Mouse (Mus musculus) hindbrain, embryonic 15.5 days (tissue): ENCODE data around the gene Fchsd2. TPM values are rescaled to one million over a fixed set of nuclear protein-coding genes. Genes with fewer than 3 reads are reported as not detected.
"Not testable (repeated sequence)": the region's sequence is repeated elsewhere in the genome, so short reads cannot be mapped to it uniquely, and the experiment has no call there.

Source experiments
- ATAC-seq: fragments of 200-750 bp; cut with Nextera tagmentation; 2 replicates; pipeline ENCODE4 v1.8.0; 2017; ENCODE audit warnings: low read depth, moderate number of reproducible peaks, moderate TSS enrichment; ENCODE audit not compliant: low FRiP score
- H3K27ac ChIP-seq: fragments of 300-500 bp; sonication (generic); replicated peaks from 2 replicates; pipeline ENCODE4 v1.5.1; 2015; ENCODE audit warnings: mild to moderate bottlenecking, inconsistent platforms
- H3K27me3 ChIP-seq: fragments of 300-500 bp; sonication (generic); 2 replicates; pipeline ENCODE4 v1.6.1; 2015; ENCODE audit warnings: control low read depth, inconsistent platforms
- H3K36me3 ChIP-seq: fragments of 300-500 bp; sonication (generic); 2 replicates; pipeline ENCODE4 v1.6.1; 2015; ENCODE audit warnings: control low read depth, inconsistent platforms
- H3K4me1 ChIP-seq: fragments of 300-500 bp; sonication (generic); replicated peaks from 2 replicates; pipeline ENCODE4 v1.6.1; 2015; ENCODE audit warnings: control low read depth, inconsistent platforms
- H3K4me2 ChIP-seq: fragments of 300-500 bp; sonication (generic); 2 replicates; pipeline ENCODE4 v1.6.1; 2015; ENCODE audit warnings: moderate library complexity, mild to moderate bottlenecking, inconsistent platforms
- H3K4me3 ChIP-seq: fragments of 300-500 bp; sonication (generic); 2 replicates; pipeline ENCODE4 v1.5.1; 2015; ENCODE audit warnings: mild to moderate bottlenecking, inconsistent platforms
- H3K9ac ChIP-seq: fragments of 300-500 bp; sonication (generic); 2 replicates; pipeline ENCODE4 v1.6.1; 2015; ENCODE audit warnings: inconsistent platforms
- H3K9me3 ChIP-seq: fragments of 300-500 bp; sonication (generic); 2 replicates; pipeline ENCODE4 v1.6.1; 2016; ENCODE audit warnings: control low read depth, inconsistent platforms
- WGBS: fragments of 180-500 bp; shearing (Covaris S2); methylation state at CpG from one replicate; pipeline ENCODE4 v1.1.7; 2015; 5-methylcytosine and 5-hydroxymethylcytosine counted together
- polyA plus RNA-seq: library from polyadenylated mRNA; unstranded; fragments of >200 nt; fragmentation: Nextera tagmentation; extraction: Ambion mirVana; gene quantifications from 2 replicates; pipeline ENCODE4 v1.2.1, GENCODE M21; 2015

The Fchsd2 gene
- polyA plus RNA-seq, 1 experiment from 2014 or later, result 40.5 TPM

DNA sequence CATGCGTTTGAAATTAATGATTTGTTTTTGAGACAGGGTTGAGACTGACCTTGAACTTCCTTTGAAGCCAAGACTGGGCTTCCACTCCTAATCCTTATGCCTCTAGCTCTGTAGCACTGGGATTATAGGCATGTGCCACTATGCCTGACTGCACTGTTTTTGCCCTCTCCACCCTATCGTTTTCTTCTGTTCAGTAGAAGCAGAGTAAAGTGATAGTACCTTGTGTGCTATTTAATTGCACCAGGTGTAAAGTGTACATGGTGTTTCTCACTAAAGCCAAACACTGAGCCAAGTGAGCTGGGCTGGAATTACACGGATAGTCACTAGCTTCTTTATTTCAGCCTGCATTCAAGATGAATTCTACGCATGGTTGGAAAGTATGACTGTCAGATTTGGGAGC lies 35.9 kb downstream of the Fchsd2 start:
- ATAC-seq, result no peak
- H3K4me3 ChIP-seq, result no peak overlapping the region

GRCm38 (mm10) chr7:101130646-101131045 lies 38.0 kb downstream of the Fchsd2 start:
- no peaks in the 10 kb centered on the region for H3K9me3 ChIP-seq

More for the DNA sequence above, 35.9 kb downstream of the Fchsd2 start:
- Histone ChIP-seq H3K27me3 (no peaks in the 10 kb centered on the region), H3K27ac (no peak overlapping the region), H3K9ac (no peak overlapping the region), H3K36me3 (0 out of 2 replicates have a peak, but pooled peaks cover 3% of the 10 kb centered on the region), H3K4me2 (no peak overlapping the region), H3K9me3 (no peaks in the 10 kb centered on the region), H3K4me1 (peaks cover 11% of the 10 kb centered on the region)
- 86% methylated on average over 4 of the region's 4 CpGs for WGBS

GRCm38 (mm10) chr7:101131281-101131680 lies 38.6 kb downstream of the Fchsd2 start:
- Histone ChIP-seq H3K9me3 (no peaks in the 10 kb centered on the region), H3K4me1 (peaks cover 11% of the 10 kb centered on the region; the same call in 1 of the 2 replicates), H3K4me2 (no peak overlapping the region), H3K9ac (no peak overlapping the region), H3K4me3 (no peak overlapping the region), H3K36me3 (0 out of 2 replicates have a peak, but pooled peaks cover 3% of the 10 kb centered on the region), H3K27ac (no peak overlapping the region), H3K27me3 (no peaks in the 10 kb centered on the region)
- 61% methylated on average over 6 of the region's 6 CpGs for WGBS
- no peak for ATAC-seq

More at GRCm38 (mm10) chr7:101130646-101131045, 38.0 kb downstream of the Fchsd2 start:
- no peak for ATAC-seq
- Histone ChIP-seq H3K4me2 (no peak overlapping the region), H3K4me3 (no peak overlapping the region), H3K27ac (no peak overlapping the region), H3K9ac (no peak overlapping the region), H3K27me3 (no peaks in the 10 kb centered on the region), H3K4me1 (peaks cover 11% of the 10 kb centered on the region; the same call in 1 of the 2 replicates), H3K36me3 (0 out of 2 replicates have a peak, but pooled peaks cover 3% of the 10 kb centered on the region)
- 57% methylated on average over 3 of the region's 3 CpGs for WGBS

GRCm38 (mm10) chr7:101133591-101133990 lies 40.9 kb downstream of the Fchsd2 start:
- Histone ChIP-seq H3K27ac (no peak overlapping the region), H3K9me3 (no peaks in the 10 kb centered on the region), H3K9ac (no peak overlapping the region), H3K4me1 (peaks cover 11% of the 10 kb centered on the region; the same call in 1 of the 2 replicates), H3K36me3 (0 out of 2 replicates have a peak, but pooled peaks cover 3% of the 10 kb centered on the region), H3K4me3 (no peak overlapping the region), H3K27me3 (no peaks in the 10 kb centered on the region), H3K4me2 (no peak overlapping the region)
- WGBS, result 98% methylated on average over 2 of the region's 2 CpGs
- no peak for ATAC-seq

- Histone ChIP-seq H3K4me1 (peaks cover 11% of the 10 kb centered on the region; the same call in 1 of the 2 replicates), H3K27me3 (no peaks in the 10 kb centered on the region), H3K4me2 (no peak overlapping the region), H3K4me3 (no peak overlapping the region), H3K27ac (no peak overlapping the region), H3K9me3 (no peaks in the 10 kb centered on the region), H3K36me3 (0 out of 2 replicates have a peak, but pooled peaks cover 2% of the 10 kb centered on the region), H3K9ac (no peak overlapping the region)
- no peak for ATAC-seq
- WGBS, result 98% methylated on average over 2 of the region's 2 CpGs
Measured at GRCm38 (mm10) chr7:101134117-101134516, 41.5 kb downstream of the Fchsd2 start.

GRCm38 (mm10) chr7:101138819-101139218 lies 46.2 kb downstream of the Fchsd2 start:
- no peaks in the 10 kb centered on the region for H3K27me3 ChIP-seq
- no peak for ATAC-seq
- H3K4me1 ChIP-seq, result no peaks in the 10 kb centered on the region; the same call in 1 of the 2 replicates
- H3K9me3 ChIP-seq, result no peaks in the 10 kb centered on the region
- no peak overlapping the region for H3K27ac ChIP-seq
- peaks cover 7% of the 10 kb centered on the region; the same call in 1 of the 2 replicates for H3K36me3 ChIP-seq
- 78% methylated on average over 1 of the region's 1 CpGs for WGBS
- H3K4me3 ChIP-seq, result no peak overlapping the region
- no peak overlapping the region for H3K4me2 ChIP-seq
- H3K9ac ChIP-seq, result no peak overlapping the region

DNA sequence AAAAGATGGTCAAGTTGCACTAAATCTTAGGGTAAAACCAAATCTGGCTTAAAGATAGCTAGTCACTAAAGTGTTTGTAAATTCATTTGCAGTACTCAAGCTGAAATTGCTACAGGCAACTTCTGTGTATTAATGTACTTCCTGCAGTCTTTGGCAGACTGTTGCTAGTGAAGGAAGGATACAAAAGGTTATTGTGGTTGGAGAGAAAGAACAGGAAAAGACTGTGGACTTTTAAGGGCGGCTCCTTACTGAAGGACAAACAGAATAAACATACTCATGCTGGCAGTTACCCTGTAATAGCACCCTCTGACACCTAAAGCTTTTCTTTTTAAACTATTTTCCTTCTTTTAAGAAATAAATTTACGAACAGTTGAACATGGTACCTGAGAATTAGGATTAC lies 50.2 kb downstream of the Fchsd2 start:
- 65% methylated on average over 2 of the region's 2 CpGs for WGBS
- peaks cover 7% of the 10 kb centered on the region; the same call in 1 of the 2 replicates for H3K36me3 ChIP-seq
- no peaks in the 10 kb centered on the region for H3K27me3 ChIP-seq
- no peak overlapping the region for H3K9ac ChIP-seq
- no peak overlapping the region for H3K4me3 ChIP-seq
- H3K9me3 ChIP-seq, result no peaks in the 10 kb centered on the region
- H3K4me2 ChIP-seq, result no peak overlapping the region
- no peak for ATAC-seq
- no peaks in the 10 kb centered on the region; the same call in 1 of the 2 replicates for H3K4me1 ChIP-seq
- no peak overlapping the region for H3K27ac ChIP-seq

DNA sequence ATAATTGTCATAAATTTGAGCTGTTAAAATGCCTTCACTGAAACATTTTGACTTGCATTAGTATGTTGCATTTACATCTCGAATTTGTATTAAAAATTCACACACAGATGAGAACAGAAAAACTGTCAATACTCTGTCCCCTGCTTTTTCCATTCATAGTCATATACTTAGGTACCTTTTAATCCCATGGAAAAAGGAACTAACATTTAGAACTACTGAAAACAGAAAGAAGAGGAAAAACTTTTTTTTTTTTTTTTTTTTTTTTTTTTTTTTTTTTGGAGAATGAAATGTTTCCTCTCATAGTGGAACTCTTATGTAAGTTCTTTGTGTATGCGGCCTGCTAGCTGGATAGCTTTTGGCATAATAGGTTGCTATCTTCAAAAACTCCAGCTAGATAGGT lies 51.6 kb downstream of the Fchsd2 start:
- no peaks in the 10 kb centered on the region; the same call in 1 of the 2 replicates for H3K4me1 ChIP-seq
- no peak overlapping the region for H3K9ac ChIP-seq
- H3K27ac ChIP-seq, result no peak overlapping the region
- H3K36me3 ChIP-seq, result peaks cover 7% of the 10 kb centered on the region; the same call in 1 of the 2 replicates
- H3K9me3 ChIP-seq, result no peaks in the 10 kb centered on the region
- WGBS, result 94% methylated on average over 2 of the region's 2 CpGs
- H3K4me3 ChIP-seq, result no peak overlapping the region
- H3K27me3 ChIP-seq, result no peaks in the 10 kb centered on the region
- no peak for ATAC-seq
- H3K4me2 ChIP-seq, result no peak overlapping the region

- 80% methylated on average over 3 of the region's 3 CpGs for WGBS
- Histone ChIP-seq H3K36me3 (no peaks in the 10 kb centered on the region), H3K4me2 (no peak overlapping the region), H3K4me3 (no peak overlapping the region), H3K9ac (no peak overlapping the region), H3K4me1 (no peaks in the 10 kb centered on the region; the same call in 1 of the 2 replicates), H3K27me3 (no peaks in the 10 kb centered on the region), H3K27ac (no peak overlapping the region), H3K9me3 (no peaks in the 10 kb centered on the region)
- ATAC-seq, result no peak
Measured at GRCm38 (mm10) chr7:101149039-101149438, 56.4 kb downstream of the Fchsd2 start.

DNA sequence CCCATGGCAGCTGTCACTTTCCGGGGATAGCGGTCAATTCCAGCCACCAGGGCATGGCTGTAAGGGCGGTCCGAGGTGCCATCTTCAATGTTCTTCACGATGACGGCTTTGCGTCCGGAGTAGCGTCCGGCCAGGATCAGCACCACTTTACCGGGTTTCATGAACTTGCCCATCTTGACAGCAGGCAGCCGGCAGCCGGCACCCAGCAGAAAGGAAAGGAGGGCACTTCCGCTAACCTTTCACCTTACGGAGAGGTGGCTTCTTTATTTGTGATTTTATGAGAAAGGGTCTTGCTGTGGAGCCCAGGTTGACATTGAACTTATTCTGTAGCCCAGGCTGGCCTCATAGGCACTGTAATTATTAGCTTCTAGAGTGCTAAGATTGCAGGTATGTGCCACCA lies 62.2 kb downstream of the Fchsd2 start:
- not testable (repeated sequence) for H3K9ac ChIP-seq, H3K4me1 ChIP-seq, H3K36me3 ChIP-seq, H3K27me3 ChIP-seq, H3K4me2 ChIP-seq, H3K4me3 ChIP-seq, H3K27ac ChIP-seq, H3K9me3 ChIP-seq, ATAC-seq
- WGBS, result 96% methylated on average over 15 of the region's 15 CpGs

- Histone ChIP-seq H3K4me1 (peaks cover 8% of the 10 kb centered on the region; the same call in 1 of the 2 replicates), H3K27ac (no peak overlapping the region), H3K4me3 (no peak overlapping the region), H3K9me3 (no peaks in the 10 kb centered on the region), H3K9ac (no peak overlapping the region), H3K4me2 (no peak overlapping the region), H3K27me3 (no peaks in the 10 kb centered on the region), H3K36me3 (no peaks in the 10 kb centered on the region)
- ATAC-seq, result no peak
- WGBS, result 91% methylated on average over 3 of the region's 3 CpGs
Measured at GRCm38 (mm10) chr7:101155284-101155683, 62.6 kb downstream of the Fchsd2 start.

DNA sequence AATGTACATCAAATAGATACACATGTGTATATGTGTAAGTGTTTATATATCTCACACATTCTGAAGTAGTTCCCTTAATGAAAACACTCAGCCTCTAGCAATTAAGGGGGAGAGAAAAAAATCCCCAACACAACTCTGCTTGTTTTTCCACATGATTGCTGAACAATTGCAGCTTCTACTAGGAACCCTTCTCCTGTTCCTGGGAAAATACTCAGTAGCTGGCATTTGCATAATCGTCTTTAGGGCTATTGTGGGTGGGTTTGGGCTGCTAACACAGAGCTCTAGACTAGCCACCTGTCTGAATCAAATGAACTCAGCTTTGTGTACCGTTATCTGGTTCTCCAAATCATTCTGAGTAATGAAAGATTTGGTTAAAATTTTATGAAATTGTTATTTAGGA lies 67.6 kb downstream of the Fchsd2 start:
- peaks cover 7% of the 10 kb centered on the region for H3K4me1 ChIP-seq
- no peaks in the 10 kb centered on the region for H3K9me3 ChIP-seq
- no peak overlapping the region for H3K4me2 ChIP-seq
- H3K9ac ChIP-seq, result no peak overlapping the region
- 23% methylated on average over 2 of the region's 2 CpGs for WGBS
- H3K27me3 ChIP-seq, result no peaks in the 10 kb centered on the region
- no peak overlapping the region for H3K4me3 ChIP-seq
- peak; percentile 66; the same call in 1 of the 2 replicates for ATAC-seq
- no peaks in the 10 kb centered on the region for H3K36me3 ChIP-seq
- H3K27ac ChIP-seq, result no peak overlapping the region

- no peak for ATAC-seq
- no peak overlapping the region for H3K4me3 ChIP-seq
- no peak overlapping the region for H3K27ac ChIP-seq
Measured at GRCm38 (mm10) chr7:101162781-101163180, 70.1 kb downstream of the Fchsd2 start.

More at GRCm38 (mm10) chr7:101162781-101163180, 70.1 kb downstream of the Fchsd2 start:
- Histone ChIP-seq H3K27me3 (no peaks in the 10 kb centered on the region), H3K9me3 (no peaks in the 10 kb centered on the region), H3K4me2 (no peak overlapping the region), H3K4me1 (peaks cover 4% of the 10 kb centered on the region), H3K9ac (no peak overlapping the region), H3K36me3 (no peaks in the 10 kb centered on the region)
- WGBS, result 74% methylated on average over 1 of the region's 1 CpGs
